Mouse (Mus musculus) liver, postnatal 0 days (tissue): ENCODE results near the gene Mocs1. TPM values are rescaled to one million over a fixed set of nuclear protein-coding genes. Genes with fewer than 3 reads are reported as not detected.

ENCODE experiments used
- ATAC-seq: fragments of 200-750 bp; cut with Nextera tagmentation; 2 replicates; pipeline ENCODE4 v1.8.0; 2017; ENCODE audit warnings: mild to moderate bottlenecking, moderate library complexity
- DNase-seq: peaks from one replicate; pipeline ENCODE4 v3.0.0-alpha.2; 2016
- H3K27ac ChIP-seq: fragments of 300-500 bp; sonication (generic); 2 replicates; pipeline ENCODE4 v1.5.1; 2014; ENCODE audit warnings: antibody characterized with exemption, moderate library complexity, mild to moderate bottlenecking, low read depth
- H3K27me3 ChIP-seq: fragments of 300-500 bp; sonication (generic); 2 replicates; pipeline ENCODE4 v1.6.1; 2014; ENCODE audit warnings: low read length, control low read depth, mixed read lengths; ENCODE audit not compliant: insufficient read depth
- H3K36me3 ChIP-seq: fragments of 300-500 bp; sonication (generic); replicated peaks from 2 replicates; pipeline ENCODE4 v1.6.1; 2014; ENCODE audit warnings: mild to moderate bottlenecking, control low read depth, low read length, moderate library complexity, mixed read lengths; ENCODE audit not compliant: insufficient read depth
- H3K4me1 ChIP-seq: fragments of 300-500 bp; sonication (generic); 2 replicates; pipeline ENCODE4 v1.6.1; 2014; ENCODE audit warnings: antibody characterized with exemption, mild to moderate bottlenecking, control low read depth; ENCODE audit not compliant: insufficient read depth
- H3K4me2 ChIP-seq: fragments of 300-500 bp; sonication (generic); 2 replicates; pipeline ENCODE4 v1.6.1; 2014; ENCODE audit warnings: low read depth, mild to moderate bottlenecking, low read length, moderate library complexity, mixed read lengths
- H3K4me3 ChIP-seq: fragments of 300-500 bp; sonication (generic); 2 replicates; pipeline ENCODE4 v1.5.1; 2014; ENCODE audit warnings: low read depth, low read length
- H3K9ac ChIP-seq: fragments of 300-500 bp; sonication (generic); replicated peaks from 2 replicates; pipeline ENCODE4 v1.6.1; 2014; ENCODE audit warnings: mild to moderate bottlenecking, moderate library complexity
- H3K9me3 ChIP-seq: fragments of 300-500 bp; sonication (generic); 2 replicates; pipeline ENCODE4 v1.6.1; 2016; ENCODE audit warnings: mild to moderate bottlenecking, control low read depth, low read length, mixed read lengths
- CTCF ChIP-seq: sonication (generic); IDR thresholded peaks from 2 replicates; pipeline ENCODE4 v1.5.1; 2016; ENCODE audit warnings: antibody characterized with exemption, low read depth
- EP300 ChIP-seq: IDR thresholded peaks from 2 replicates; pipeline ENCODE4 v1.6.1; 2016; ENCODE audit warnings: antibody characterized with exemption, low read depth, mild to moderate bottlenecking
- WGBS: fragments of 180-500 bp; shearing (Covaris S2); extraction: QIAGEN DNeasy Blood & Tissue Kit; methylation state at CpG from one replicate; pipeline ENCODE4 v1.1.7; 2014; ENCODE audit not compliant: insufficient replicate concordance; 5-methylcytosine and 5-hydroxymethylcytosine counted together
- polyA plus RNA-seq: library from polyadenylated mRNA; unstranded; fragments of >200 nt; fragmentation: Nextera tagmentation; extraction: Ambion mirVana; gene quantifications from 2 replicates; pipeline ENCODE4 v1.2.1, GENCODE M21; 2015

Gene Mocs1
- polyA plus RNA-seq, 1 experiment from 2014 or later: 8.8 TPM

- H3K9me3 ChIP-seq: no peaks in the 10 kb centered on the region
- H3K4me3 ChIP-seq: no peak overlapping the region
- H3K36me3 ChIP-seq: no peaks in the 10 kb centered on the region
- H3K4me1 ChIP-seq: peaks cover 21% of the 10 kb centered on the region
- H3K27ac ChIP-seq: peak overlapping the region; percentile 78
- no peaks in the 10 kb centered on the region for H3K27me3 ChIP-seq
- H3K9ac ChIP-seq: no peak overlapping the region
- TF ChIP-seq EP300 (no peak), CTCF (no peak)
- no peak overlapping the region for H3K4me2 ChIP-seq
- WGBS: 45% methylated on average over 6 of the region's 6 CpGs
- ATAC-seq (peak; percentile 62), DNase-seq (no peak)
Measured at GRCm38 (mm10) chr17:49419813-49420212, 8.3 kb upstream of the Mocs1 start.

DNA sequence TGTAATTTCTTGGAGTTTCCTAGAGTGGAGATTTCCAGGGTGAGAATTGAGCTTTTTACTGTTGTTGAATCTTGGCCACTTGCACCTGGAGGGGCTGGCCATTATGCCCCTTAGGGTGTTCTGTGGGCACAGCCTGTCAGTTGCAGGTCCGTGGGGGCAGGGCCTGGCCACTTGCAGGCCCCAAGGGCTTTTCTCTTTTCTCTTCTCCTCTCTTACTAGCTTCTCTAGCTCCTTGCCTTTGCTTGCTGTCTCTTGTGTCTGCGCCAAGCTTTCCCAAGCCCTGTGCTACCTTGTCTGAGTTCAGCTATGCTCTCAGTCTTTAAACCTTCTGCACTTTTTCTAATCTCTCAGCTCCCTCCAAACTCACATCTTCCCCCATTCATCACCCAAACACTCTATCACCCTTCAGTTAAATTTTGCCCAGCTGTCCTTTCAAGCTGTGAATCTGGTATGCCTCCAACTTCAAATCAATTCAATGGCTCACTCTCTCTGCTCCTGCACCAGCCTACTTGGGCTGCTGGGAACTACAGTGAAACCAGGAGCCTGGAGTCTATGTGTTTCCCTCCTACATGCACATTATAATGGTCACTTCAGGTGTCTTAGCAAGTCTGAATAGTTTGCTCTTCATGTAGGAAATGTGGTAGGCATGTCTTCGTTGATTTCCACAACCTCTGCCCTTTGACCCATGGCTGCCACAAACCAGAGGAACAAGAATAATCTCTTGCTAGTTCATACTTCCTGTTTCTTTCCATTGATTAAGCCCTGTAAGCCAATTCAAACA is 5.7 kb upstream of the Mocs1 start:
- no peaks in the 10 kb centered on the region for H3K36me3 ChIP-seq
- H3K4me2 ChIP-seq: no peak overlapping the region
- no peak overlapping the region for H3K9ac ChIP-seq
- 65% methylated on average over 3 of the region's 3 CpGs for WGBS
- H3K9me3 ChIP-seq: no peaks in the 10 kb centered on the region
- H3K27me3 ChIP-seq: no peaks in the 10 kb centered on the region
- ATAC-seq: peak; percentile 45
- H3K27ac ChIP-seq: peak overlapping the region; percentile 75
- H3K4me3 ChIP-seq: no peak overlapping the region
- TF ChIP-seq CTCF: no peak
- TF ChIP-seq EP300: no peak
- DNase-seq: no peak
- H3K4me1 ChIP-seq: peaks cover 21% of the 10 kb centered on the region

- ATAC-seq (peak; percentile 85), DNase-seq (no peak)
- Histone ChIP-seq H3K36me3 (no peaks in the 10 kb centered on the region), H3K4me2 (no peak overlapping the region), H3K4me1 (peaks cover 26% of the 10 kb centered on the region), H3K9me3 (no peaks in the 10 kb centered on the region), H3K4me3 (no peak overlapping the region), H3K9ac (no peak overlapping the region), H3K27me3 (no peaks in the 10 kb centered on the region), H3K27ac (no peak overlapping the region)
- TF ChIP-seq EP300 (peak; percentile 76), CTCF (no peak)
- 60% methylated on average over 2 of the region's 2 CpGs for WGBS
Measured at GRCm38 (mm10) chr17:49423067-49423325, 5.2 kb upstream of the Mocs1 start.

- Histone ChIP-seq H3K27ac (no peak overlapping the region), H3K9ac (no peak overlapping the region), H3K9me3 (no peaks in the 10 kb centered on the region), H3K4me2 (no peak overlapping the region), H3K4me1 (peaks cover 26% of the 10 kb centered on the region), H3K4me3 (no peak overlapping the region), H3K27me3 (no peaks in the 10 kb centered on the region), H3K36me3 (no peaks in the 10 kb centered on the region)
- DNase-seq: no peak
- 84% methylated on average over 3 of the region's 3 CpGs for WGBS
- ATAC-seq: no peak
- TF ChIP-seq CTCF (no peak), EP300 (no peak)
Measured at GRCm38 (mm10) chr17:49423872-49424271, 4.3 kb upstream of the Mocs1 start.

DNA sequence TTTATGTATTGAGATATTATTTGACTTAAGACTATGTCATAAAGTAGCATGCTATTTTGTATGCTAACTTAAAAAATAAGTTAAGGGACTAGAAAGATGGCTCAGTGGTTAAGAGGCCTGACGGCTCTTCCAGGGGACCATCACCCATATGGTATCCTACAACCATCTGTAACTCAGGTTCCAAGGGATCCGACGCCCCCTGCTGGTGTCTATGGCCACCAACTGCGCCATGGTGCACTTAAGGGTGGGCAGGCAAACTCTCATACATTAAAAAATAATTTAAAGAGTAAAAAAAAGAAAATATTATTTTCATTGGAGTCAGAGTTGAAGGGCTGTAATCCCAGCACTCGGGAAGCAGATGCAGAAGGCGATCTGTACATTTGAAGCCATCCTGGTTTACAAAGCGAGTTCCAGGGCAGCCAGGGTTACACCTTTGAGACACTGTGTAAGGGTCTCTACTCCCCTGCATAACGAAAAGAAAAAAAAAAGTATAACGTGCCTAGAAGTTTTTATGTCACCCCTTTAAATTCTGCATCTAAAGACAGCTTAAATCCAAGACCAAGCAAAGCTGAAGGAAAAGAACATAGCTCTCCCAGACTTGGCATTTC is 427 bp upstream of the Mocs1 start:
- H3K9ac ChIP-seq: no peak overlapping the region

DNA sequence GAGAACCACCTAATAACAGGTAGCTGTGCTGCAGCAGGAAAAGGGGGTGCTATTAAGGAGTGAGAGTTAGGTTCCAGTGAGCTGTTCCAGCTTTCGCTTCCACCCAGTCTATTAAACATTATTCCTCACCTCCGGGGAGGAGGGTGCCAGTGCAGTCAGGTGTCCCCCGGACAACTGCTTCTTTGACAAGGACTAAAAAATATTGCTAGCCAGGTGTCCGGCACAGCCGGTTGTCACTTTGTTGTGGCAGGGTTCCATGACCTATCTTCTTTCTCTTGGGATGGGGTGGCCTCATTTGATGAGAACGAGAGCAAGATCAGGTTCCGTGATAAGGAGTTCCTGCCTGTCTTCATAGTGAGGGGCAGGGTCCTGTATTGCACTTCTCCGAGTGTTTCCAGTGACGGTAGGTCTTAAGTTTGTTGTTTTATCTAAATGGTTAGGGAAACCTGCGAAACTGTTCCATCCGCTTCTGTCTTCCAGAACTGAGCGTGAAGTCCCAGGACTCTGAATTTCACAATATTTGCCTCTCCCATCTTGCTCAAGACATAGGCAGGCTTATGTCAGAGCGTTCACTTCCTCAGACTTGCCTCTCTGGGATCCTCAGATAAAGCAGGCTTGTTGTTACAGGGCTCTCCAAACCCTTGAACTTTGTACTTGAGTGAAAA is 721 bp downstream of the Mocs1 start:
- Histone ChIP-seq H3K27ac (peak overlapping the region; percentile 93), H3K4me3 (peak overlapping the region; percentile 75), H3K4me1 (peaks cover 37% of the 10 kb centered on the region), H3K9ac (peak overlapping the region; percentile 91), H3K27me3 (no peaks in the 10 kb centered on the region), H3K9me3 (no peaks in the 10 kb centered on the region), H3K36me3 (peaks cover 11% of the 10 kb centered on the region), H3K4me2 (peak overlapping the region; percentile 74)
- ATAC-seq: peak; percentile 35
- TF ChIP-seq CTCF (no peak), EP300 (peak; percentile 55; the same call in 1 of the 2 replicates)
- WGBS: 9% methylated on average over 13 of the region's 13 CpGs
- peak; percentile 52 for DNase-seq

More for the DNA sequence above, 427 bp upstream of the Mocs1 start:
- H3K9me3 ChIP-seq: no peaks in the 10 kb centered on the region
- peak overlapping the region; percentile 74 for H3K4me2 ChIP-seq
- H3K36me3 ChIP-seq: no peaks in the 10 kb centered on the region; the same call in 1 of the 2 replicates
- DNase-seq (peak; percentile 42), ATAC-seq (no peak)
- peak overlapping the region; percentile 75 for H3K4me3 ChIP-seq
- peaks cover 32% of the 10 kb centered on the region for H3K4me1 ChIP-seq
- TF ChIP-seq CTCF (peak; percentile 51), EP300 (no peak)
- WGBS: 20% methylated on average over 9 of the region's 9 CpGs
- no peaks in the 10 kb centered on the region for H3K27me3 ChIP-seq
- no peak overlapping the region for H3K27ac ChIP-seq
